Mouse (Mus musculus) limb, embryonic 13.5 days (tissue): ENCODE measurements around the gene Dzip1. TPM values are rescaled to one million over a fixed set of nuclear protein-coding genes. Genes with fewer than 3 reads are reported as not detected.

Source experiments
- ATAC-seq: fragments of 200-750 bp; cut with Nextera tagmentation; 2 replicates; pipeline ENCODE4 v1.8.0; 2017; ENCODE audit warnings: low read depth, moderate number of reproducible peaks, moderate TSS enrichment; ENCODE audit not compliant: low FRiP score
- H3K27ac ChIP-seq: fragments of 300-500 bp; sonication (generic); 2 replicates; pipeline ENCODE4 v1.5.1; 2015; ENCODE audit warnings: inconsistent platforms, mild to moderate bottlenecking, moderate library complexity
- H3K27me3 ChIP-seq: fragments of 300-500 bp; sonication (generic); 2 replicates; pipeline ENCODE4 v1.6.1; 2015; ENCODE audit warnings: mild to moderate bottlenecking, inconsistent platforms
- H3K36me3 ChIP-seq: fragments of 300-500 bp; sonication (generic); 2 replicates; pipeline ENCODE4 v1.6.1; 2015; ENCODE audit warnings: inconsistent platforms, mild to moderate bottlenecking, moderate library complexity
- H3K4me1 ChIP-seq: fragments of 300-500 bp; sonication (generic); 2 replicates; pipeline ENCODE4 v1.6.1; 2015; ENCODE audit warnings: inconsistent platforms
- H3K4me2 ChIP-seq: fragments of 300-500 bp; sonication (generic); replicated peaks from 2 replicates; pipeline ENCODE4 v1.6.1; 2015; ENCODE audit warnings: inconsistent platforms, mild to moderate bottlenecking, moderate library complexity
- H3K4me3 ChIP-seq: fragments of 300-500 bp; sonication (generic); 2 replicates; pipeline ENCODE4 v1.5.1; 2015; ENCODE audit warnings: moderate library complexity, mild to moderate bottlenecking, inconsistent platforms
- H3K9ac ChIP-seq: fragments of 300-500 bp; sonication (generic); 2 replicates; pipeline ENCODE4 v1.6.1; 2015; ENCODE audit warnings: mild to moderate bottlenecking, inconsistent platforms
- H3K9me3 ChIP-seq: fragments of 300-500 bp; sonication (generic); 2 replicates; pipeline ENCODE4 v1.6.1; 2016; ENCODE audit warnings: inconsistent platforms
- WGBS: fragments of 180-500 bp; shearing (Covaris S2); methylation state at CpG from one replicate; pipeline ENCODE4 v1.1.7; 2015; 5-methylcytosine and 5-hydroxymethylcytosine counted together
- polyA plus RNA-seq: library from polyadenylated mRNA; unstranded; fragments of >200 nt; fragmentation: Nextera tagmentation; extraction: Ambion mirVana; gene quantifications from 2 replicates; pipeline ENCODE4 v1.2.1, GENCODE M21; 2015

The Dzip1 gene
- polyA plus RNA-seq, 1 experiment from 2014 or later = 31.5 TPM

DNA sequence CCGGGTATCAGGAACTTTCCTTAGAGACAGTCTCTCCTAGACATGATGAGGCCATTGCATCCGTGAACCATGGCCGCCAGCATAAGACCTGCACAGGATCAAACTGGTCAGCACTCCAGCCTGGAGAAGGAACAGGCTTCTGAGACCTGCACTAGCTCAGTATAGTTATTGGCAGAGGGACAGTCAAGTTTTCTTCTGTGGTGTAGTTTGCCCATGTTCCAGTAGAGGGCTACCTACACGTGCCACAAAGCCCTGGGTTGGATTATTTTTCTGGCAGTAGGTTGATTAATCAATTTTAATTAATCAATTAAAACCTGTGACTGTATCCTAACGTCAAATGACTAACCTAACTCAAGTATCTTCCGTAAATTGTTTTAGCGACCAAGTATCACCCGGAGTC lies 6.2 kb downstream of the Dzip1 start:
- Histone ChIP-seq H3K4me2 (no peak overlapping the region), H3K9me3 (no peaks in the 10 kb centered on the region), H3K4me1 (peaks cover 32% of the 10 kb centered on the region), H3K27ac (no peak overlapping the region), H3K4me3 (no peak overlapping the region), H3K36me3 (peaks cover 63% of the 10 kb centered on the region), H3K9ac (no peak overlapping the region), H3K27me3 (peaks cover 13% of the 10 kb centered on the region)
- ATAC-seq = no peak
- 66% methylated on average over 8 of the region's 8 CpGs for WGBS

DNA sequence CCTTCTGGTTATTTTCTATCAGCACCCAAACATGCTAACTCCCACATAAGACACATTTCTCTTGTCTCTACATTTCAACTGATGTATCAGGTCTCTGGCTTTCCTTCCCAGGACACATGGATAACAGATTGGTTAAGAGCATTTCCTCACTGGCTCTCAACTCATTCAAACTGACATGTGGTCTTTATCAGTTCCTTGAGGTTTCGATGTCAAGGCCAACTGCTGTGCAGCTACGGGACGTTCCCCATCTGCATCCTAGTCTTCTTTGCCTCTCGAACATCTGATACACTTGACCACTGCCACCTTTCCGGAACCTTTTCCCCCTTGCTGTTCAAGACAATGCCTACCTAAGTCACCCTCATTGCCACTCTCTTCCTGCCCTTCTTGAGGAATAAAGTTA lies 11.6 kb downstream of the Dzip1 start:
- no peak overlapping the region for H3K9ac ChIP-seq
- 72% methylated on average over 5 of the region's 5 CpGs for WGBS
- peaks cover 85% of the 10 kb centered on the region for H3K36me3 ChIP-seq

DNA sequence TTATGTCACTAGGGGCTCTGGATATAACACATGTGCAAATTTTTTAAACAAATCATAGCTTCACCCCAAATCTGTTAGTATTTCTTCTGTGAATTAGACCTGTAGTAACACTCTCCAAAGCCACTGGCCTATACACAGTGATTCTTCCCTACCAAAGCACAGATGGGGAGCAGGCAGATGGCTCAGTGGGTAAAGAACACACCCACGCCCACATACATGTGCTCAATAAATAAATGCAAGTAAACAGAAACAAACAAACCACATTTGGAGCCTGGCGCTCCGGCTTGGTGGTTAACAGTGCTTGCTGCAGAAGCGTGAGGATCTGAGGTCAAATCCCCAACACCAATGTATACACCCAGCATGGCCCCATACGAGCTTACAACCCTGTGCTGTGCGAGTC lies 13.7 kb downstream of the Dzip1 start:
- H3K27ac ChIP-seq = no peak overlapping the region
- H3K36me3 ChIP-seq = peaks cover 87% of the 10 kb centered on the region
- H3K27me3 ChIP-seq = no peaks in the 10 kb centered on the region
- no peak overlapping the region for H3K9ac ChIP-seq
- no peak overlapping the region for H3K4me2 ChIP-seq
- no peak for ATAC-seq
- WGBS = 88% methylated on average over 6 of the region's 6 CpGs
- no peak overlapping the region for H3K4me3 ChIP-seq
- H3K9me3 ChIP-seq = no peaks in the 10 kb centered on the region
- no peaks in the 10 kb centered on the region for H3K4me1 ChIP-seq

More for the DNA sequence above, 11.6 kb downstream of the Dzip1 start:
- ATAC-seq = no peak
- no peak overlapping the region for H3K4me2 ChIP-seq
- no peaks in the 10 kb centered on the region for H3K9me3 ChIP-seq
- no peaks in the 10 kb centered on the region for H3K4me1 ChIP-seq
- no peaks in the 10 kb centered on the region for H3K27me3 ChIP-seq
- no peak overlapping the region for H3K4me3 ChIP-seq
- no peak overlapping the region for H3K27ac ChIP-seq

DNA sequence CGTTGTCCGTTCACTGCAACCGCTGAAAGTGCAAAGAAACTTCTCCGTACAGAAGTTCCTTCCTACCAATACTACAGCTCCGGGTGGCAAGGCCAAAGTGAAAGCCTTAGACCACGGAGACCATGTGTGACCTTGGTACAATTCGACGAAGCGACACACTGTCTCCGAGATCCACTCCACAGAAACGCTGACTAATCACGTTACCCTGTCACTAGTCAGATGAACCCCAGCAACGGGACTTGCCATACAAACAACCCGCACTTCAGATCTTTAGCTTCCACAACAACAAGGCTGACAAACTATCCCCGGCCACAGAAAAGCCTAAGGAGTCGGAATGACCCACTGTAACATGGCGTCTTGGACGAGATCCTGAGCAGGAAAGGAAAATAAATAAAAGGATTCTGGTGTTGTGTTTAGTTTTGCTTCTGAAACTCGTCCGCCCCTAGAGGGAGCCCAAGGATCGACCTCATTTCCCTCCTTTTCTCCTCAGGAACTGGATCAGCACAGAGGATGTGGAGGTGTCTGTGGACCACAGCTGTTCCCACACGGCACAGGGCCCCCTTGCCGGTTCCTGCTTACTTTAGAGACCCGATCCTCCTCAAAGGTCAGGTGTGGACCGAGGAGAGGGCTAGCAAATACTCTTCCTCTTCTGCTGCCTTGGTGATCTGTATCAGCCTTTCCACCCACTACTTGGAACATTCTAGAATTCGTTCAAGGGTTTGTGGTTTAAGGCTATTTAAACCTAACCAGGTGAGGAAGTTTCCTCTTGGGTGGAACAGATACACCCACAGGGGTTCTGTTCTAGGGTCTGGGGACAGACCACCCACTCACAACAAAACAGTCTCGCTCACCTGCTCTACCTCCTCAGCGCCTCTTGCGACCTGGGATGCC lies 14.7 kb downstream of the Dzip1 start:
- H3K27ac ChIP-seq = no peak overlapping the region
- H3K9me3 ChIP-seq = no peaks in the 10 kb centered on the region
- H3K4me2 ChIP-seq = no peak overlapping the region
- H3K9ac ChIP-seq = no peak overlapping the region
- no peaks in the 10 kb centered on the region for H3K27me3 ChIP-seq
- H3K4me3 ChIP-seq = no peak overlapping the region
- H3K4me1 ChIP-seq = no peaks in the 10 kb centered on the region
- peak; percentile 55; the same call in 1 of the 2 replicates for ATAC-seq
- H3K36me3 ChIP-seq = peaks cover 85% of the 10 kb centered on the region
- 64% methylated on average over 29 of the region's 29 CpGs for WGBS

DNA sequence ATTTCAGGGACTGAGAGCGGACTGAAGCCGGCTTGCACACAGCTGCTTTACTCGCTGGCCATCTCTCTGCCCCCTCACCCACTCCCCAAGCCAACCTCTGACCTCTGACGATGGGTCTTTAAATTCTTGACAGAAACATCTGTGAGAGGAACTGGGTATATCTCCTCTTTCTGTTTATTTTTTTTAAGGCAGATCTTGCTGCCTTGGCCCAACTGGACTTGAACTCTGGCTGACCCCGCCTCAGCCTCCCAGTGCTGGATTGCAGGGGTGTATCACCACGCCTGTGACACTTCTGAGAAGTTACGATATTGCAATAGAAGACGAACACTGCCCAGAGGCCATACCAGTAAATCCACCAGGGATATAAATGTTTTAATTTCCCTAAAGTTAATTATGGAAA lies 15.4 kb downstream of the Dzip1 start:
- H3K9me3 ChIP-seq = no peaks in the 10 kb centered on the region
- no peak overlapping the region for H3K9ac ChIP-seq
- H3K4me3 ChIP-seq = no peak overlapping the region
- no peaks in the 10 kb centered on the region for H3K4me1 ChIP-seq
- no peak for ATAC-seq
- no peaks in the 10 kb centered on the region for H3K27me3 ChIP-seq
- H3K4me2 ChIP-seq = no peak overlapping the region
- peaks cover 88% of the 10 kb centered on the region for H3K36me3 ChIP-seq
- WGBS = 63% methylated on average over 8 of the region's 8 CpGs
- no peak overlapping the region for H3K27ac ChIP-seq

DNA sequence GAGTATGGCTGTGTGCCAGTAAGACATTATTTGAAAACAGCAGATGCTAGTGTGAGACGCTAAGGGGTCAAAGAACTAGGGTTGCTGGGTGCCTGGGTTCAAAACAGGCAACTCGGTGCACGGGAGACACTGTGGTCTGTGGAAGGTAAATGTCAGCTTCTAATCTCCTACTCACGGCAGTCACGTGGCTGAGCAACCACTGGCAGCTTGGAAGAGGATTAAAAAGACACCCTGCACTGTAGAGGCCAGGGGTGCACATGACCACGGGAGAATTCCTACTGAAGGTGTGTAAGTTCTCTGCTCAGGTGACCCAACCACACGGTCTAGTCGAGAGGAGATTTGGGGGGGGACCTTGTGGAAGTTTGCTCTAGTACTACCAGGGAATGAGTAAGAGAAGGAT lies 17.7 kb downstream of the Dzip1 start:
- peaks cover 89% of the 10 kb centered on the region for H3K36me3 ChIP-seq
- 76% methylated on average over 8 of the region's 8 CpGs for WGBS
- ATAC-seq = no peak

DNA sequence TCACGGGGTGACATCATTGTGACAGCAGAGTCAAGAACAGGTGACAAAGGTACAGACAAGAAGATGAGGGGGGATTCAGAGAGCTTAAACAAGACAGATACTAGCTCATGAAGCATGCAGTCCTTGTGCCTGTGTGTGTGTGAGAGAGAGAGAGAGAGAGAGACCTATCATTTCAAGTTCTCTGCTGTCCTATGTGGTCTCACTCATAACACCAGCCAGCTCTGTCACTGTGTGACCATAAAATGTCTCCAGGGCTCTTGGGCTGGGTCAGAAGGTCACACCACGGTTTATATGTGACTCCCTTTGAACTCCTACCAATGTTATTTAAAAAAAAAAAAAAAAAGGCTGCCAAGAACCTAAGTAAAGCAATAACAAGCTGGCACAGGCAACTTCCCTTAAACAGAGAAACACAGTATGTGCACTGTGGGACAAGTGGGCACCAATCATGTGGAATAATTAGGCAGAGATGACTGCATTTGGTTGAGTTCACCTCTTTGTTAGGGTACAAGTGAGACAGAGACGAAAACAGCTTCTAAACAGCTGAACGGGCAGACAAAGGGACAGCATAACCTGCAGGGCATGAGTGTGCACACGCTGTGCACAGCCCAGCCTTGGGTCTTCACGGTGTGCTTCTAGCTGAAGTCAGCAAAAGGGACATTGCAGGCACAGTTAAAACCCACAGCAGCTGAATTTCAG lies 21.2 kb downstream of the Dzip1 start:
- H3K4me2 ChIP-seq = no peak overlapping the region
- peaks cover 91% of the 10 kb centered on the region for H3K36me3 ChIP-seq
- H3K27ac ChIP-seq = no peak overlapping the region
- no peaks in the 10 kb centered on the region for H3K27me3 ChIP-seq
- H3K9me3 ChIP-seq = peaks cover 4% of the 10 kb centered on the region; the same call in 1 of the 2 replicates
- no peak overlapping the region for H3K9ac ChIP-seq
- no peak overlapping the region for H3K4me3 ChIP-seq
- WGBS = 52% methylated on average over 6 of the region's 6 CpGs
- 0 out of 2 replicates have a peak, but pooled peaks cover 2% of the 10 kb centered on the region for H3K4me1 ChIP-seq
- ATAC-seq = no peak

More for the DNA sequence above, 17.7 kb downstream of the Dzip1 start:
- no peak overlapping the region for H3K4me3 ChIP-seq
- H3K9me3 ChIP-seq = no peaks in the 10 kb centered on the region
- H3K27ac ChIP-seq = no peak overlapping the region
- no peak overlapping the region for H3K9ac ChIP-seq
- H3K27me3 ChIP-seq = no peaks in the 10 kb centered on the region
- 0 out of 2 replicates have a peak, but pooled peaks cover 2% of the 10 kb centered on the region for H3K4me1 ChIP-seq
- H3K4me2 ChIP-seq = no peak overlapping the region

DNA sequence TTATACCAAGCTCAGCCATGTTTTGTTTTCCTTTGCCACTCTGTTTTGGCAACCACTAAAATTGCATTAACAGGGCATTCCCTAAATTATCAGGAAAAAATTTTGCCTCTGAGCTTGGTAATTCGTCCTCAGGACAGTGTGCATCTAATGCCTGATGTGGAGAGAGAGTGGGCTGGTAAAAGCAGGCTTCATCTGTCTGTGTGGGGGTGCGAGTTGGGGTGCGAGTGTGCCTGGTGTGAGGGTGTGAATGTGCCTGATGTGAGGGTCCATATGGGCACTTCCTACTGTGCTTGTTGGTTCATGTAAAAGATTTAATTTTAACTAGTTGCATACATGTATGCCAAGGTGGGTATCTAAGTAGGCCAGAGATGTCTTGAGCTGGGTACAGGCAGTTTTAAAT lies 21.9 kb downstream of the Dzip1 start:
- H3K4me2 ChIP-seq = no peak overlapping the region
- no peak for ATAC-seq
- 82% methylated on average over 3 of the region's 3 CpGs for WGBS

DNA sequence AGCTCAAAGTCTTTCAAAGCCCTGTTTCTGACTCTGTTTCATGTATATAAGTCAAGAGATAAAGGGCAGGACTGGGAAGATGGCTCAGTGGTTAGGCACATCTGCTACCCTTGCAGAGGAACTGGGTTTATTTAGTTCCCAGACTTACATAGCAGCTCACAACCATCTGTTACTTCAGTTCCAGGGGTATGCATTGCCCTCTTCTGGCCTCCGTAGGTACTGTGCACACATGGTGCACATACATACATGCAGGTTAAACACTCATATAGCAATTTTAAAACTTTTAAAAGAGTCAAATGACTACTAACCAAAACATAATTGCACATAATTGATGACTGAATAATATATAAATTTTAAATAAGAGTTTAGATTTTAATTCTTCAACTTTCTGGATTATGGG lies 24.3 kb downstream of the Dzip1 start:
- 97% methylated on average over 1 of the region's 1 CpGs for WGBS
- Histone ChIP-seq H3K27ac (no peak overlapping the region), H3K9me3 (peaks cover 4% of the 10 kb centered on the region; the same call in 1 of the 2 replicates), H3K4me1 (0 out of 2 replicates have a peak, but pooled peaks cover 2% of the 10 kb centered on the region), H3K27me3 (no peaks in the 10 kb centered on the region), H3K4me3 (no peak overlapping the region), H3K4me2 (no peak overlapping the region), H3K9ac (no peak overlapping the region), H3K36me3 (peaks cover 92% of the 10 kb centered on the region)
- ATAC-seq = no peak

More for the DNA sequence above, 21.9 kb downstream of the Dzip1 start:
- no peak overlapping the region for H3K27ac ChIP-seq
- no peaks in the 10 kb centered on the region for H3K27me3 ChIP-seq
- H3K9ac ChIP-seq = no peak overlapping the region
- 0 out of 2 replicates have a peak, but pooled peaks cover 2% of the 10 kb centered on the region for H3K4me1 ChIP-seq
- H3K9me3 ChIP-seq = peaks cover 4% of the 10 kb centered on the region; the same call in 1 of the 2 replicates
- H3K4me3 ChIP-seq = no peak overlapping the region
- peaks cover 92% of the 10 kb centered on the region for H3K36me3 ChIP-seq

DNA sequence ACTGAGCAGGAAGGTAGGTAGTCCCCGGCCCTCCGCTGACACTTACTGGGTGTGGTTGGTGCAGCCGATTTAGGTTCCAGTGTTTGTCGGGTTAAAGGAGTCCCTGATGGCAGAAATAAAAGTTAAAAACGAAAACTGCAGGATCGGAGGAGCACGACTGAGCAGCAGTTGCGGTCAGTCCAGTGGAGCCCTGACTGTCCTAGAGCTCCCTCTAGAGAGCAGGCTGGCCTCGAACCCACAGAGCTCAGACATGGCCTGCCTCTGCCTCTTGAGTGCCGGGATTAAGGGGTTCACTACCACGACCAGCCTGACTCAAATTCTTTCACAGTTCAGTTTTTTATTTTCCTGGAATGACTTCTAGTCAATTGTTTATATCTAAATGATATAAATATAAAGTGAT lies 25.3 kb downstream of the Dzip1 start:
- ATAC-seq = no peak
- Histone ChIP-seq H3K9me3 (peaks cover 4% of the 10 kb centered on the region; the same call in 1 of the 2 replicates), H3K9ac (no peak overlapping the region), H3K27ac (no peak overlapping the region), H3K36me3 (peaks cover 97% of the 10 kb centered on the region), H3K4me1 (0 out of 2 replicates have a peak, but pooled peaks cover 2% of the 10 kb centered on the region), H3K4me3 (no peak overlapping the region), H3K27me3 (no peaks in the 10 kb centered on the region), H3K4me2 (no peak overlapping the region)
- WGBS = 77% methylated on average over 11 of the region's 11 CpGs

DNA sequence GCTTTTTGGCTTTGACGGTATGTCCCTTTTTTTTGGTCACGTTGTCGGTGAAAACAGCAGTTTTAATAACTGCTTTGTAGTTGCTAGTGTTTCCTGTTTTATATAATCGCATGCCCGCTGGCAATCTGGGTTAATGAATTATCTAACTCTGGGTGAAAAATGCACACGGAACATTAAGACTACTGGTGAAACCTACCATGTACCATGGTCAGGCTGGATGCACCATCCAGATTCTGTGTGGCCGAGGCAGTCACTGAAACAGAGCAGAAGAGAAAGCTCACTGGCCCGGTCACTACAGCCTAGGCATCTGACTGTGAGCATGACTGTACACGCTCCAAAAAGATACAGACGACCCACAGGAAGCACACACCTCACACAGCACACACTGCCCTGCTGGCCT lies 29.6 kb downstream of the Dzip1 start:
- no peak overlapping the region for H3K4me3 ChIP-seq

DNA sequence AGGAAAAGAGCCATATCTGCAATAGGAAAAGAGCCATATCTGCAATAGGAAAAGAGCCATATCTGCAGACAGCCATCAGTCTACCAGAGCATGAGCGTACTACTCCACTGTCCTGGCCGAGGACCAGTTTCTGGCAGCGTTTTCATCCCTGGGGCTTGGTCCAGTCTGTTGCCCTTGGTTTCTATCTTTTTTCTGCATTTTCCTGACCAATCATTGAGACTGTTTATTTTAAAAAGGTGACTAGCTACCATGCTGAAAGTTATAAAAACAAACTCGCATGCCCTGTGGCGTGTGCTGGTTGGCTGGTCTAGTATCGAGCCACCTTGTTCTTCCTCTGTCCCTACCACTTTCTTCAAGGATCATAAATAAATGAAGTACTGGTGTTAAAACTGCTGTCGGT lies 30.0 kb downstream of the Dzip1 start:
- WGBS = 85% methylated on average over 7 of the region's 7 CpGs
- no peak overlapping the region for H3K27ac ChIP-seq

More for the DNA sequence above, 29.6 kb downstream of the Dzip1 start:
- no peak overlapping the region for H3K4me2 ChIP-seq
- ATAC-seq = no peak
- H3K36me3 ChIP-seq = peaks cover 91% of the 10 kb centered on the region
- no peaks in the 10 kb centered on the region for H3K27me3 ChIP-seq
- H3K4me1 ChIP-seq = no peaks in the 10 kb centered on the region
- no peak overlapping the region for H3K9ac ChIP-seq
- no peak overlapping the region for H3K27ac ChIP-seq
- H3K9me3 ChIP-seq = no peaks in the 10 kb centered on the region
- 80% methylated on average over 10 of the region's 10 CpGs for WGBS

More for the DNA sequence above, 30.0 kb downstream of the Dzip1 start:
- H3K4me1 ChIP-seq = no peaks in the 10 kb centered on the region
- no peak overlapping the region for H3K4me2 ChIP-seq
- no peaks in the 10 kb centered on the region for H3K9me3 ChIP-seq
- H3K4me3 ChIP-seq = no peak overlapping the region
- peaks cover 88% of the 10 kb centered on the region for H3K36me3 ChIP-seq
- no peak for ATAC-seq
- H3K27me3 ChIP-seq = no peaks in the 10 kb centered on the region
- H3K9ac ChIP-seq = no peak overlapping the region
